Mouse (Mus musculus) thymus, adult 2 months (tissue): ENCODE data around the gene Emx1.

Experiments used
- CTCF ChIP-seq: fragments of 200-500 bp; IDR thresholded peaks from 2 replicates; pipeline ENCODE4 v1.5.1; 2012; ENCODE audit warnings: mild to moderate bottlenecking, control low read depth, low read length, moderate library complexity, borderline replicate concordance; ENCODE audit not compliant: control insufficient read depth, poor library complexity, insufficient read depth; ENCODE audit errors: extremely low read depth
- POLR2A ChIP-seq: fragments of 200-500 bp; IDR thresholded peaks from 2 replicates; pipeline ENCODE4 v1.6.1; 2012; ENCODE audit warnings: mild to moderate bottlenecking, low read length, control low read depth, moderate library complexity; ENCODE audit not compliant: control insufficient read depth, poor library complexity, insufficient read depth; ENCODE audit errors: extremely low read depth

DNA sequence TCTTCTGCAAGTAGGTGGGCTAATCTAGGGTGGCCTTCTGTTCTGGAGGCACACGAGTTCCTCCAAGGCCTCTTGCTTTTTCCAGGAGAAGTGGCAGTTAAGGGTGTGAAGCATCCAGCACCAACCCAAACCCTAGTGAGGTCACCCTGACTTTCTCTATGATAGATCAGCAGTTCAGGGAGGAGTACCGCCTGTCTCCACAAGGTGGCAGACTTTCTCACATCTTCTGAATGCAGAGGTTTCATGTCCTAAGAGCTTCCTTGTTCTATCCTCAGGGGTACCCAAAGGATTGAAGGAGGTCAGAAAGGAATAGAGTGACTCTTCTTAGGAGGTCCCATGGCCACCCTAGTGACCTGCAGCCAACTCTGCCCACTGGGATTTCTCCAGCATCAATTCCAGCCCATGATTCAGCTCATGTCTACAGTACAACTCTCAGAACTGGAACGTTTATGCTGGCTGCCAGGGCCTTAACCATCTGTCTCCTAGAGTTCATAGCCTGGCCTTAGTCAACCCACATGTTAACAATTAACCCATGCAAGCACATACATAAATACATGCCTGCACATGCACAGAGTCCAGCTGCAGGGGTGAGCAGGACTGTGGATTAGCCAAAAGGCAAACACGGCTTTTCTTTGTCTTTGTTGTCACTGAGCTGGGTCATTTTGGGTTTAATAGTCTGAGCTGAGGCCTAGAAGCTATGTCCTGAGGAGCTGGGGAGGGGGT lies 26.9 kb upstream of the Emx1 start:
- TF ChIP-seq POLR2A (no peak), CTCF (no peak)
